Mouse (Mus musculus): ENCODE measurements at regions not wholly inside any gene's neighbourhood (a gene's known extent, or its start where the extent isn't known, plus 50 kb on each side); places are given as distances from the start of the nearest gene placed in this dataset.

DNA sequence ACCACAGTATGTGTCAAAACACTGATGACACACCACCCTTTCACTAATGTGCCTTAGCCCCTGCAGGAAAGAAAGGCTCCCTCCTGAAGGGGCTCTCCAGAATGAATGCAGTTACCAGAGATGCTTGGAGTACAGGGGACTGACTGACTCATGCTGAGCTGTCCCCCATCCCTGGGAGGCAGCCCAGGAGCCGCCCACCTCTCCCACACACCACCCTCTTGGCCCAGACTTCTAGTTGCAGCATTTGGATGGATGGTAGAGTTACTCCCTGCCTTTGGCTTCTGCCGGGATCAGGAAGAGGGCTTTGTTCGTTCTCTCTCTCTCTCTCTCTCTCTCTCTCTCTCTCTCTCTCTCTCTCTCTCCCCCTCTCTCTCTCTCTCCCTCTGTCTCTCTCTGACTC is 53.4 kb upstream of the Jun start:
- TF ChIP-seq CTCF (IDR thresholded peaks at IDR 0.05; ENCODE audit: extremely low read depth, insufficient read length, insufficient replicate concordance, low read depth, low read length) (no peak), POLR2A (IDR thresholded peaks at IDR 0.05; ENCODE audit: low read depth, low read length) (no peak)
